Mouse (Mus musculus) NIH3T3 (cell line): ENCODE results near the gene Atg2a.
A peak's percentile ranks its signal among the peaks of the same experiment; 100 is the strongest.

Source experiments
- DNase-seq: peaks from one replicate; pipeline ENCODE4 v3.0.0-alpha.2; 2012; ENCODE audit warnings: low read depth

The Atg2a gene

DNA sequence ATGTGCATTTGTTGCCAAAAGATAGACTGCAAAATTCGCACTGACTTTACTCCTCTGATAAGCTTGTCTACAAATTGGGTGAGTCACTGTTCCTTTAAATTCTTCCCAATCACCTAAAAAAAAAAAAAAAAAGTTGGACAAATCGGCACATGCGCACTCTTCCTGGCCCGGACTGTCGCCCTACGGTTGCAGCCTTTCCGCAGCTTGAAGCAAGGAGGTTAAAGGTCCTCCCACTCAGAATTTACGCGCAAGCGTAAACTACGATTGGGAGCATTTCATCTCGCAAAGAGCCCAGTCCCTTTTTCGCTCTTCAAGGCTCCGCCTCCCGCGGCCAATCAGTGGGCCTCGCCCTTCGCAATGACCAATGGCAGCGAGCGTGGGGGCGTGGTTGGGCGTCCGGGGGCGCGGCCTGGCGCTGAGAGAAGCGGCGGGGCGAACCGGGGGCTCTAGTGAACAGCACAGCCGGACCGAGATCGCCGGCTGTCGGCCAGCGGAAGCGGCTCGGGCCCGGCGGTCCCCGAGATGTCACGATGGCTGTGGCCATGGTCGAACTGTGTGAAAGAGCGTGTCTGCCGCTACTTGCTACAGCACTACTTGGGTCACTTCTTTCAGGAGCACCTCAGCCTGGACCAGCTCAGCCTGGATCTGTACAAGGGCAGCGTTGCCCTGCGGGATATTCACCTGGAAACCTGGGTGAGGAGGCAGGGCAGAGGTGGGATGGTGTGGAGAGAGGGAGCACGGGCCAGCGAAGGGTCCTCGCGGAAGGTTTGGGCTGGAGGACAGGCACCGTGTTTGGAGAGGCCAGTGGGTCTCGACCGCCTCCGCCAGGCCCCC is at the start of gene Atg2a:
Gene Atg2a, plus strand, starts transcription at position 395 of the 834 bp plus-strand sequence.
- DNase-seq, result peak; percentile 100

DNA sequence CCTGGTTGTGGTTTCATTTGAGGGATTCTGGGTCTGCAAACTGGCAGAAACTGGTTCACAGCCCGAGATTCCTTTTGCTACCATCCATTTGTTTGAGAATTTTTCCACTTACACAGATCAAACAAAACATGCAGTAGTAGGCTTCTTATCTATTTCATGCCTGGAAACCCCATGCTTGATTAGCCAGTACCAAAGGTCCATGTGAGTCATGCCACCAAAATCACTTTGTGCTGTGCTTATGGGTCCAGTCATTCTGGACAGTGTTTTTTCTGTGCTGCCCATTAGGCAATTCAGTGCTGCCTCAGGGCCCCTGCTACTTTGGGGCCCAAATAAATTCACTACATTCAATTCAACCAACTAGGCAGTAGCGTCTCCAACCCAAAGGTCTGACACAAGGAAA is 37.2 kb upstream of the Atg2a start:
- no peak for DNase-seq

DNA sequence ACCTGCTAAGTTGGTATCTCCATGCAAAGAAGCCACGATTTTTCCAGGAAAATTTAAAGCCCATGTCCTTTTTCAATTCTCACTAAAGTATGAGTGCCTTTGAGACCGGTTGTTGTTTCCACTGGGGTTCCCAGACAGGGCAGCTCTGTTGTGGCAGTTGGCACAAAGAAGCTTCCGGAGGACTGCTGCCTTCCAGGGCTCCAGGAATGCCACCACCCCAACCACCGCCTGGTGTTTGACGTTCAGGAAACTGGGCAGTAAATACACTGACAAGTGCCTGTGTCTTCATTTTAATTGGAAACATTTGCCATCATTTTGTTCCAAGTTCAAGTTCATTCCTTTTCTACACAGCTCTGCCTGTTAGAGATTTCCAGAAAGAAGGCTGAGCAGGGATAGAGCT is 34.8 kb upstream of the Atg2a start:
- DNase-seq, result no peak

DNA sequence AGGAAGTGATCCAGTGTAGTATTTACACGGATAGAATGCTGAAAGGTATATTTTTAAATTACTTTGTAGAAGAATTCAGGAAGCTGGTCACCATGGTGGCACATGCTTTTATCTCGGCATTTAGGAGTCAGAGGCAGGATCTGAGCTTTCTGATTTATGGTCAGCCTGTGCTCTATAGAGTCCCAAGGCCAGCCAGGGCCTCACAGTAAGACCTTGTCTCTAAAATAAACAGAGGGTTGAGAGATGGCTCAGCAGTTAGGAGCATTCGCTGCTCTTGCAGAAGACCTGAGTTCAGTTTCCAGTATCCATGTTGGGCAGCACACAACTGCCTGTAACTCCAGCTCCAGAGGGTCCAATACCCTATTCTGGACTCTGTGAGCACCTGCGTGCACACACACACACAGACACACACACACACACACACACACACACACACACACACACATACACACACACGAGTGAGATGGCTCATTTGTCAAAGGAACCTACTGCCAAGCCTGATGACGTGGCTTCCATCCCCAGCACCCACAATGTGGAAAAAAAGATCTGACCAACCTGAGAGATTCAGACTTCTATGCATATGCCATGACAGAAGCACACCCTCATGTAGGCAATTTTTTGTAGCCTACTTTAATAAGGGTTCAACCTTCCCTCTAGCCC is 25.3 kb upstream of the Atg2a start:
- DNase-seq, result no peak

DNA sequence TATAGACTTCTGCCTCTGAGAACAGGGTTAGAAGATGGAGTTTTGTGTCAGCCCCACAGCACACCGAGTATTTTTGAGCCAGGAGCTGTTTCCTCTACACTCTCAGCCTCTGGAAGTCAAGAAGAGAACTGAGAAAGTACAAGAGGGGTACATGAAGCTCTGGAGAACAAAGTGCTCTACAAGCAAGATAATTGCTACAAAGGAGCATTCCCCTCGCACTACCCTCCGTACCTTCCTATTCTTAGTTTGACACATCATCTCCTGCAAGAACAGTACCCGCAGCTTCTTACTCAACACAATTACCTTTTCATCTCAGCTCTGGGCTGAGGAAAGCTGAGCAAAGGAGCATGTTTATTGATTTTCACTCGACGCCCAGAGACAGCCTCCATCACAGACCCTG is 22.9 kb upstream of the Atg2a start:
- no peak for DNase-seq

DNA sequence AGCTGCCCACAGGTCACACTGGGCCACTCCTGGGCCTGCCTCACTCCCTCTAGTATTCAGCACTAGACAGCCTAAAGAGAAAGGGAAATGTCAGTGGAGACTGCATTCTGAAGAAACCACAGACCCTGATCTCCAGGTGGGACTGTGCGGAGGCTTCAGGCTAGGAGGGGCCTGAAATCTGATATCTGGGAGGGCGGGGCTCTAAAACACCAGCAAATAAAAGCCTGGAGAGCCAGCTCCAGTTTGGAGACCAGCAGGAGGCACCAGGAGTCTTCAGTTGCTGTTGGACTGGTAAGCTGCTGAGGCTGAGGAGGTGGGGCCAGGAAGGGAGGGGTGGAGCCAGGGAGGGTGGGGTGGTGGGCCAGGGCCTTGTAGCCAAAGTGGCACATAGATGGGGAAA is 15.3 kb upstream of the Atg2a start, which contains the start of gene Gpha2:
Gene Gpha2, plus strand, starts transcription at position 246 of the 400 bp plus-strand sequence.
- DNase-seq, result peak; percentile 58

DNA sequence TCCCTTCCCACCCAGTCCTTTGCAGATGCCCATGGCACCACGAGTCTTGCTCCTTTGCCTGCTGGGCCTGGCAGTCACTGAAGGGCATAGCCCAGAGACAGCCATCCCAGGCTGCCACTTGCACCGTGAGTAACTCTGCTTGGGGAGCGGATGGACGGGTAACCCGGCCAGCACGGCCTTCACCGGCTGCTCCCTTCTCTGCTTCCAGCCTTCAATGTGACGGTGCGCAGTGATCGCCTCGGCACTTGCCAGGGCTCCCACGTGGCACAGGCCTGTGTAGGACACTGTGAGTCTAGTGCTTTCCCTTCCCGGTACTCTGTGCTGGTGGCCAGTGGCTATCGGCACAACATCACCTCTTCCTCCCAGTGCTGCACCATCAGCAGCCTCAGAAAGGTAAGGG is 14.7 kb upstream of the Atg2a start:
- DNase-seq, result no peak

DNA sequence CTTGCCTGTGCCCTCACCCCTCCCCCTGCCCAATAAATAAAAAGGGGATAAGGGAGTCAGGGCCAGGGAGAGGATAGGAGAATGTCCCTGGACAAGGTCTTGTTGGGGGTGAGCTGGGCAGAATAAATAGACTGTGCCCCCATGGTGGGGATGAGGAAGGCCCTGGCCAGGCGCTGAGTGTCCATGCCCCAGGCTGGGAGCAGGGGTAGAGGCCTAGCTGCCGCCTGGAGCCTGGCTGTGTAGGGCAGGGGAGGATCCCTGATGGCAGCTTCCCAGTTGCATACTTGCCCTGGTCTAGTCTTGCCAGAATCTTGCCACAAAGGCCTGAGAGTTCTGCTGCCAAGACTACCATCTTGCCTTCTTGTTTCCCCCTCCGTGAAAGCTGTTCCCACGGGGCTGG is 13.6 kb upstream of the Atg2a start:
- no peak for DNase-seq

DNA sequence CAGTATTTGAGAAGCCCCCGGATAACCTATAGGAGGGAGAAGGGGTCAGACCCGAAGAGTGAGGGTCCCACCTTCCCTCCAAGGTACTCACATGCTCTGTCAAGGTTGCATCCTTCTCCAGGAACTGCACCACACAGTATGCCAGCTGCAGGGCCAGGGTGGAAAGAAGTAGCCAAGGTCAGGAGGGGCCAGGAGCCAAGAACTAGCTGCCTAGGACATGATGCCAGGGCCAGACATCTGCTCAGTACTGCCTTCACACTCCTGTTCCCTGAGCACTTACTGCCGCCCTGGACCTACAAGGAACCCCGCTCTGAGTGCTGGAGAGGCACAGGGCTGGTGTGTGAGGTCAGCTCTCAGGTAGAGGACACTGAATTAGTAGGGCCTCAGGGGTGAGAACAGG is 11.1 kb upstream of the Atg2a start:
- DNase-seq, result no peak

DNA sequence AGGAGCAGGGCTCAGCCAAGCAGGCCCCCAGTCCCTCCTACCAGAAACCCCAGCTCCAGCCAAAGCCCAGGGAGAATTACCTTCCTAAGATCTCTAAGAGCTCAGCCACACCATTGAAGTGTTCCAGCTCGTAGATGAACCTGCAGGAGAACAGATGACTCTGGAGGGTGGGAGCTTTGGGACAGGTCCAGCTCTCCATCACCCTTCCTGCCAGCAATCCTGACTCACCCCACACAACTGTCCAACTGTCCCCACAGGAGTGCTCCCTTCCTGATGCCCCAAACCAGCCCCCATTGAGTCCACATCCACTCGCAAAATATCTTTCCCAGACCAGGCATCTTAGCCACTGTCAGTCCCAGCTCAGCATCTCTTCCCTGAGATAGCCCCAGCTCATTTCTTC is 10.4 kb upstream of the Atg2a start:
- DNase-seq, result no peak

DNA sequence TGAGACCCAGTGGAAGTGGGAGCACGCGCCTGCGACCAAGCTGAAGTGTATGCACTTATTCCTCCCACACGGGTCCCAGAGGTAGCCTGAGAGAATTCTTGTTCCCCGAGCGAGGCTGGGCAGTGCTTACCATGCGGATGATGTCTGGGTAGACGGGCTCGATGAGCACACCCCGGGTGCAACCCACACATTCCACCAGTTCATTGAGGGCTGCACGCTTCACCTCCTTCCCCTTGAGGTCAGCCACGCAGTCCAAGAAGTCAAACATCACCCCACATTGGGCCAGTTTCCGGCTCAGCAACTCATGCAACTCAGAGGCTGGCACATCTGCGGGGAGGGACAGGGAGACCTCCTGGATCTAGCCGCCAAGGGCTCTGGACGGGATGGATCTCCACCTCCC is 7.8 kb upstream of the Atg2a start:
- DNase-seq, result no peak

DNA sequence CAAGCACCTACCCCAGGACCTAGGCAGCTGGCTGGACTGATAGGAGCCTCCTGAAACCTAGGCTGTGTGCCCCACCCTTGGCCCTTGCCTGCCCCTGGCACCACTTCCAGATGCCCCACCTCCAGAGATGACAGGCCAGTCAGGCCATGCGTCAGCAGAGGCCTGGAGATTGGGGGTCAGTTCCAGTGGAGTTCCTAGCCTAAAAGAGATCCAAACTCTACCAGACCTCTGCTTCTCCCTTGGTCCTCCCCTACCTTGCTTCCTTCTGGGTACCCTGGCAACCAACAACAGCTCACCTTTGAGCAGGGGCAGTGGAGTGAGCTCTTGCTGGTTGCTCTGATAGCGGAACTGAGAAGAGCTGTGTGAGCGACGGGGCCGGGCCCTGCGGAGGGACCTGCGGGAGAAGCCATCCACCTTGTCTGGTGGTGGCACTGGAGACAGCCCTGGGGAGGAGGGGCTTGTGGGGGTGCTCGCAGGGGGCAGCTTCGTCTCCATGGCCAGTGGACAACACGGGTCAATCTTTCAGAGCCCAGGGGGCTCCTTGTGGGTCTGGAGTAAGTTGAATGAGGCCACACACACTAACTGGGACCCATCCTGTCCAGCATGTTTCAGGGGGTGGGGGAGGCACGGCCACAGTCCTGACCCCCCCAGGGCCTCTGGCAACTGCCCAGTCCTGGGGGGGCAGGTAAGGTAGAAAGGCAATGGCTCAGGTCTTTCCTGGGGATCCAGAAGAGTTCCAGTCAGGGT is 7.0 kb upstream of the Atg2a start:
- no peak for DNase-seq

DNA sequence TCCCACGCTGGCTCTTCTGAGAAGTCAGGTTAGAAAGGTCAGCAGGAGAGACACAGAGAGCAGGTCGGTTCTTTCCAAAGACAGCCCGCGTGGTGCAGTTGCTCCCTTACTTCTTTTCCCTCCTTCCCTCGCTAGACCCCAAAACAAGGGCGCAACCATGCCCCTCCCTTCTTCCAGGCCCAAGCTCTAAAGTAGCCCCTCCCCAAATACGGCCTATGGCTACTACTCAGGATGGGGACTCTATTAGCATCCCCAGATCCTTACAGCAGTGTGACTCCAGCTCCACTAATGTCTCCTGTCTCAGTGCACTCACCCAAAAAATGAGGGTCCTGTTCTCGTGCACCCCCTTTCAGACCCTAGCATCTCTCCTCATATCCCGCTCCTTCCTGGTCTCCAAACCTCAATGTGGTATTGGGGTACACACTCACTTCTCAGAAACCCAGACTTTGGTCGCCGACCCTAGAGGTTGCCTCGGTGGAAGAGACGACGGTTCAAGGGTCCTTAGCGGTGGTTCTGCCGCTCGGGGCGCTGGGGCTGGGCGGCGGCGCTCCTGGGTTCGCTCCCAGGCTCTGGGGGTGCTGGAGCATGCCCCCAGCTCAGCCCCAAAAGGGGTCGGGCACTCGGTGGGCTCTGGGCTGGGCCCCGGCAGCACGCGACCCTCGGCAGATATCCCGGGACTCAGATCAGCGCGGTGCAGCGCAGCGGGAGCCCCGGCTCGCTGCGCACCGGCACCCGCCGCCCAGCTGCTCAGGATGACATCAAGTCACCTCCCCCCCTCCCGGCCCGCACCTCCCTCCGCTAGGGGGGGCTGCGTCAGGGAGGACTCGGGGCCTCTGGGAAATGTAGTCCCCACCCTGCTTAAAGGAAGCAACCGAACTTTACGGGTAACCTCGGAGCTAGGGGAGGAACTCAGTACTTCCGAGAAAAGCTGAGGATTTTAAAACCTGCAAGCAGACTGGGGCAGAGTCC is 6.1 kb upstream of the Atg2a start, which contains the start of gene Ppp2r5b:
Gene Ppp2r5b, minus strand, starts transcription at position 789 of the 969 bp plus-strand sequence.
- peak; percentile 97 for DNase-seq

DNA sequence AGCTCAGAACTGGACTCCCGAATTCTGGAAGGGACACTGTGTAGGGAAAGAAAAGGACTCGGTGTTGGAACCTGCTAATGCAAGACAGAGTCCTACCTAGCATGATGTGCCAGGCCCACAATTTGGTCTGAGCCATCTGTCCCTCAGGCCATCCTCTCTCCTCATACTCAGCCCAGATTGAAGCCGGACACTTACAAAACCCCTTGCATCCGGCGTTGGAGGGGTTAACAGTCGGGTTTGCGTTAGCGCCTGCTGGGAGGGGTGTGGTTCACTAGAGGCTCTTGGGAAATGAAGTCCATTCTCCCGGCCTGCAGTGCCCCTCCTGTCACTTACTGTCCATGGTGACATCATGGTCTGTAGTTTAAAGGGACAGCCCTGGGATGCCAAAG is 5.4 kb upstream of the Atg2a start:
- peak; percentile 93 for DNase-seq

DNA sequence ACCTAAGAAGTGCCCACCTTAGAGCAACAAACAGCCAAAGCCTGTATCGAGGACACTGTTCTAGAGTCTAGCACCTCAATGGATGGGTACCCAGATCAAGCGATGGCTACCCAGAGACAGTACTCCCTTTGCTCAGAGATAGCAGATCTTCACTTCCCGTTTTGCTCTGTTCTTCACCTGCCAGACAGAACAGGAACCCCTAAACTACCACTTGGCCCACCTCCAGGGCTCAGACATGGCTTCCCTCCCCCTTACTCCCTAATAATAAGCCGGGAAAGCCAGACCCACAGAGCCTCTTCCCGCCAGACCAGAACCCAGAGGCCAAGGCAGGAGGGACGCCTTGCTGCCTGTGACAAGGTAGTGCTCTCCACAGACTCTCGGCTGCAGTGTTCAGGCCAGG is 4.6 kb upstream of the Atg2a start:
- DNase-seq, result no peak

DNA sequence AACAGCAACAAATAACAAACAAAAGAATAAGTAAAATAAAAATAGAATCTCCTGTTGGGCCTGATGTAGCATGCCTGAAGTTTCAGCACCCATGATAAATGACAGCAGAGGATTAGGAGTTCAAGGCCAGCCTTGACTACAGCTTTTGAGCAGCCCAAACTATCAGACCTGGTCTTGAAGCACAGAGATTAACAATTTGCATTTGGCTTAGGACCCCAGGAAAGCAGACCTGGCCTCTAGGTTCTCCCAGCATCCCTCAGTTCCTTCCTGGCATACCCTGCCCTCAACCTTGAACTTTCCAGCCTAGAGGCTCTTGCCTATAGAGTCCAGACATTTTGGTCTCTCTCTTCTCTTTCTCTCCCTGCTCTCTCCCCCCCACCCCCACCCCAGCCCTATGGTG is 2.7 kb upstream of the Atg2a start:
- no peak for DNase-seq

DNA sequence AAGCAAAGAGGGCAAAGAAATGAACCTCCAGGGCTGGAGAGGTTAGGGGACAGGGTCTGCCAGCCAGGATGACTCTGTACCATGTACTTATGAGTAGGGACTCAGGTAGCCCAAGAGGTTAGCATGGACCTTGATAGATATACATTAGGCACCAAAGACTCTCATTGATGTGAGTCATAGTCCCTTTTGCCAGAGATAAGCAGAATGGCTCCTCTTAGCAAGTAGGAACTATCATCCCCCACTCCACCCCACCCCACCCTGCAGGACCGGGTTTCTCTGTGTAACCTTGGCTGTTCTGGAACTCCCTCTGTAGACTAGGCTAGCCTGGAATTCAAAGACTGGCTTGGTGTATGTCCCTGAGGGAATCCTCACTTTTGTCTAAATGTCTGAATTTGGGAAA is 1.3 kb upstream of the Atg2a start:
- no peak for DNase-seq

DNA sequence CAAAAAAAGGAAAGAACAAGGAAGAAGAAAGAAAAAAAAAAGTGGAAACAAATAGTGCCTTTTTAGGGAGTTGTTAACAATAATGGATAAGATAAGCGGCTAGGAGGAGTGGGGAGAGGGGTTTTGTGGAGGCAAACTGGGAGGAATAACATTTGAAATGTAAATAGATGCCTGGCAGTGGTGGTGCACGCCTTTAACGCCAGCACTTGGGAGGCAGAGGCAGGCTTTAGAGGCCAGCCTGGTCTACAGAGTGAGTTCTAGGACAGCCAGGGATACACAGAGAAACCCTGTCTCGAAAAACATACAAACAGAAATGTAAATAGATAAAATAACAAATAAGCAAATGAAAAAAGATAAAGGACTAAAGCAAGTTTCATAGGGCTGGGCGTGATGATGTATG is 743 bp upstream of the Atg2a start:
- DNase-seq, result no peak

DNA sequence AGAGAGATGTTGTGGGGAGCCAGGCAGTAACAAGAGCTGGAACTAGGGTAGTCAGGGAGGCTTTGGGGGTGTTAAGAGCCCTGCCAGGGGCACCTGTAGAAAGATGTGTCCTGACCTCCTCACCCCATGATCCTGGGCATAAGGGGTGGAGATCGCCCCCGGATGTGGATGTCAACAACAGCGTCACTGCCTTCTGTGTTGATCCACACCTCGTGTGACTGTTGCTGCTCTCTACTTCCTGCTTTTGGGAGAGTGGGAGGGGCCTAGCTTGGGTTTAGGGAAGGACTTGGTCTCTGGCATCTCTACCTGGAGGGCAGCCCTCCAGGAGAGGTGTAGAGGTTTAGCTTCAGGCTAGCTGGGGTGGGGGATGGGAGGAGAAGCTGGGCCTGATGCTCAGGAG is 813 bp downstream of the Atg2a start:
- DNase-seq, result peak; percentile 72

DNA sequence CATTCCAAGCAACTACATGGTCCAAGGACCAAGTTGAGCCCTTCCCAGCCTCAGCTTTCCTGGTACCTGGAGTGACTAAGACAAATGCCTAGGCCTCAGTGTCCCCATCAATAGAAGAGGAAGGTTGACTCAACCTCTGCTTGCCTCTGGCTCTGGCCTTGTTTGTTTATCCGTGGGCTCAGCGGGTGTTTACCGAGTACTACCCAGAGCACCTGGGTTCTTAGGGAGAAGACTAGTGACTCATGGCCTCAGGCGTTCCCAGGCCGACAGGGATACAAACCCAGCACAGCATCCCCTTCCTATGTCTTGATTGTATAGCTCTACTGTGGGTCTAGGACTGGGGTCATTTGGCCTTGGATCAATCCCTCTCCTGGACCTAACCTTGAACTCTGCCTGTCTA is 1.8 kb downstream of the Atg2a start:
- no peak for DNase-seq

DNA sequence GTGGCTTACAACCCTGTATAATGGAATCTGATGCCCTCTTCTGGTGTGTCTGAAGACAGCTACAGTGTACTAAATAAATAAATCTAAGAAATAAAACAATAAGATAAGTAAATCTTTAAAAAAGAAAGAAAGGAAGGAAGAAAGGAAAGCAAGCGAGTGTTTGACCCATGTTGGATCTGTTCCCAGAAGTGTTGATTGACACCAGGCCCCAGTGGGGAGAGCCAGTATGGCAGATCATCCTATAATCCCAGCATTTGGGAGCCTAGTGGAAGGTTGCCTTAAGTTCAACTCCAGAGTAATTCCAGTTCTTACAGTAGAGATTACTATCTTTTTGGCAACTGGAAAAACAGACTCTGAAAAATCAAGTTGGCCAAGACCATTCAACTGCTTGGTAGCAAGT is 4.3 kb downstream of the Atg2a start:
- peak; percentile 65 for DNase-seq
